In genomic region chr2:20519447-20520098, GRCm38 (mm10) we compare ENCODE assay signal across 8 mouse cellular contexts.
DNase-seq lines count a peak whose midpoint lies in the region; ATAC-seq and TF ChIP-seq lines count a peak whose summit lies in the region.

No protein-coding gene starts in this region.

- H3K9ac ChIP-seq in intestine, embryonic 14.5 days (ENCODE audit: low read length), result peak overlapping the region; percentile 70
- no peak overlapping the region for H3K9ac ChIP-seq in liver, embryonic 15.5 days

- WGBS in intestine, embryonic 14.5 days, result under 1% methylated on average over 39 of the region's 39 CpGs
- WGBS in liver, embryonic 15.5 days (ENCODE audit: insufficient replicate concordance), result under 1% methylated on average over 39 of the region's 39 CpGs
- WGBS in olfactory bulb, adult 2 months, result 5% methylated on average over 39 of the region's 39 CpGs

- H3K27ac ChIP-seq in intestine, embryonic 14.5 days (ENCODE audit: low read depth), result peak overlapping the region; percentile 93
- H3K27ac ChIP-seq in liver, embryonic 15.5 days (replicated peaks), result peak overlapping the region; percentile 51
- H3K27ac ChIP-seq in olfactory bulb, adult 2 months (ENCODE audit: insufficient read depth, low read depth, low read length), result no peak overlapping the region

- intact Hi-C loops in gastrocnemius, postnatal 14 days (cut with DNase I; ENCODE audit: low total_unique reads), result loop anchor here (5.0 kb wide), 1 partner anchor 153 kb away; no protein-coding TSS in a partner anchor

- H3K36me3 ChIP-seq in intestine, embryonic 14.5 days (ENCODE audit: control insufficient read depth, insufficient read depth, low read length), result no peaks in the 10 kb centered on the region
- H3K36me3 ChIP-seq in liver, embryonic 15.5 days (replicated peaks), result no peaks in the 10 kb centered on the region

- no peaks in the 10 kb centered on the region for H3K9me3 ChIP-seq in intestine, embryonic 14.5 days (ENCODE audit: control insufficient read depth, low read length)
- no peaks in the 10 kb centered on the region for H3K9me3 ChIP-seq in liver, embryonic 15.5 days (replicated peaks)

- ATAC-seq in intestine, embryonic 14.5 days (replicated peaks; ENCODE audit: low FRiP score, low TSS enrichment, low read depth), result peak; percentile 92
- ATAC-seq in liver, embryonic 15.5 days (ENCODE audit: insufficient read depth), result peak; percentile 79

- no peaks in the 10 kb centered on the region for H3K27me3 ChIP-seq in intestine, embryonic 14.5 days (replicated peaks; ENCODE audit: control insufficient read depth, insufficient read depth, low read length)
- H3K27me3 ChIP-seq in liver, embryonic 15.5 days, result peaks cover 21% of the 10 kb centered on the region

- TF ChIP-seq POLR2A in olfactory bulb, adult 2 months (IDR thresholded peaks at IDR 0.05; ENCODE audit: insufficient read depth, low read depth, low read length), result no peak

- no peak for TF ChIP-seq CTCF in olfactory bulb, adult 2 months (IDR thresholded peaks at IDR 0.05; ENCODE audit: insufficient read depth, low read depth, low read length)

- peak; percentile 13 to 22 for DNase-seq in cerebellum, postnatal 14 days
- DNase-seq in cerebellum, adult 11 months, result no peak
- DNase-seq in brain, adult 2 months (ENCODE audit: low read depth, low spot score), result peak; percentile 21
- DNase-seq in gastrocnemius, postnatal 14 days, result peak; percentile 79
- DNase-seq in intestine, embryonic 14.5 days (ENCODE audit: low spot score), result peak; percentile 89
- no peak for DNase-seq in T-cell, adult 2 months (ENCODE audit: low spot score)

- H3K4me2 ChIP-seq in intestine, embryonic 14.5 days (ENCODE audit: low read length), result peak overlapping the region; percentile 67
- H3K4me2 ChIP-seq in liver, embryonic 15.5 days, result peak overlapping the region; percentile 59

- H3K4me3 ChIP-seq in intestine, embryonic 14.5 days (ENCODE audit: low read depth, low read length), result peak overlapping the region; percentile 61
- H3K4me3 ChIP-seq in liver, embryonic 15.5 days (replicated peaks), result peak overlapping the region; percentile 49
- H3K4me3 ChIP-seq in olfactory bulb, adult 2 months (ENCODE audit: insufficient read depth, low read depth, low read length), result peak overlapping the region; percentile 30; the same call in 1 of the 2 replicates

- H3K4me1 ChIP-seq in intestine, embryonic 14.5 days (replicated peaks; ENCODE audit: control insufficient read depth, insufficient read depth, low read length), result peaks cover 25% of the 10 kb centered on the region
- H3K4me1 ChIP-seq in liver, embryonic 15.5 days (replicated peaks), result peaks cover 6% of the 10 kb centered on the region; the same call in 1 of the 2 replicates
- H3K4me1 ChIP-seq in olfactory bulb, adult 2 months (ENCODE audit: control insufficient read depth, insufficient read depth, low read length), result peaks cover 13% of the 10 kb centered on the region

Comparison
In these comparisons a context has a peak if more than half of its experiments do, and no peak if none do; other contexts are left out.
1. DNase-seq: peak in cerebellum, postnatal 14 days (2 of 2), brain, adult 2 months (single experiment), gastrocnemius, postnatal 14 days (single experiment) and intestine, embryonic 14.5 days (single experiment); none in cerebellum, adult 11 months (single experiment) and T-cell, adult 2 months (single experiment).
2. Peak in every context shown above with its lines, with median percentiles within 50 percentile points of each other: H3K4me3 ChIP-seq.